Mouse (Mus musculus): ENCODE measurements around the gene Neu1. TPM values are rescaled to one million over a fixed set of nuclear protein-coding genes. Genes with fewer than 3 reads are reported as not detected.
A peak's percentile ranks its signal among the peaks of the same experiment; 100 is the strongest.
"Not testable (repeated sequence)": the region's sequence is repeated elsewhere in the genome, so short reads cannot be mapped to it uniquely, and the experiment has no call there.

Gene Neu1
- polyA plus RNA-seq, 1 experiment from 2014 or later = 40.6 TPM

- Histone ChIP-seq H3K4me1 (ENCODE audit: control insufficient read depth, insufficient read depth, low read length) (peaks cover 20% of the 10 kb centered on the region), H3K4me2 (ENCODE audit: low read depth, low read length) (peak overlapping the region; percentile 84), H3K27ac (ENCODE audit: low read length) (peak overlapping the region; percentile 95), H3K9ac (ENCODE audit: low read length) (peak overlapping the region; percentile 99), H3K36me3 (ENCODE audit: control insufficient read depth, insufficient read depth, low read length) (peaks cover 15% of the 10 kb centered on the region; the same call in 1 of the 2 replicates), H3K9me3 (replicated peaks; ENCODE audit: control insufficient read depth, low read length) (no peaks in the 10 kb centered on the region), H3K27me3 (ENCODE audit: control insufficient read depth, insufficient read depth, low read length) (no peaks in the 10 kb centered on the region), H3K4me3 (replicated peaks; ENCODE audit: low read length) (peak overlapping the region; percentile 92)
- under 1% methylated on average over 39 of the region's 45 CpGs for WGBS
- no peak for ATAC-seq (ENCODE audit: insufficient read depth, low FRiP score)
Observed at GRCm38 (mm10) chr17:34899053-34899889, 31.8 kb upstream of the Neu1 start.

- Histone ChIP-seq H3K36me3 (ENCODE audit: control insufficient read depth, insufficient read depth, low read length) (peaks cover 15% of the 10 kb centered on the region; the same call in 1 of the 2 replicates), H3K4me2 (ENCODE audit: low read depth, low read length) (peak overlapping the region; percentile 84), H3K4me3 (replicated peaks; ENCODE audit: low read length) (peak overlapping the region; percentile 92), H3K27ac (ENCODE audit: low read length) (peak overlapping the region; percentile 95), H3K9me3 (replicated peaks; ENCODE audit: control insufficient read depth, low read length) (no peaks in the 10 kb centered on the region), H3K9ac (ENCODE audit: low read length) (peak overlapping the region; percentile 99), H3K4me1 (ENCODE audit: control insufficient read depth, insufficient read depth, low read length) (peaks cover 19% of the 10 kb centered on the region), H3K27me3 (ENCODE audit: control insufficient read depth, insufficient read depth, low read length) (no peaks in the 10 kb centered on the region)
- 2% methylated on average over 5 of the region's 5 CpGs for WGBS
- ATAC-seq (ENCODE audit: insufficient read depth, low FRiP score) = no peak
Observed at GRCm38 (mm10) chr17:34899890-34900243, 31.2 kb upstream of the Neu1 start.

GRCm38 (mm10) chr17:34900826-34901225 is 30.2 kb upstream of the Neu1 start:
- H3K36me3 ChIP-seq (ENCODE audit: control insufficient read depth, insufficient read depth, low read length) = peaks cover 21% of the 10 kb centered on the region

GRCm38 (mm10) chr17:34901948-34902347 is 29.1 kb upstream of the Neu1 start:
- not testable (repeated sequence) for H3K4me3 ChIP-seq (replicated peaks; ENCODE audit: low read length); H3K4me2 ChIP-seq (ENCODE audit: low read depth, low read length); H3K27me3 ChIP-seq (ENCODE audit: control insufficient read depth, insufficient read depth, low read length); H3K9me3 ChIP-seq (replicated peaks; ENCODE audit: control insufficient read depth, low read length); H3K4me1 ChIP-seq (ENCODE audit: control insufficient read depth, insufficient read depth, low read length); ATAC-seq (ENCODE audit: insufficient read depth, low FRiP score); H3K9ac ChIP-seq (ENCODE audit: low read length); H3K27ac ChIP-seq (ENCODE audit: low read length)
- peaks cover 24% of the 10 kb centered on the region for H3K36me3 ChIP-seq (ENCODE audit: control insufficient read depth, insufficient read depth, low read length)
- 82% methylated on average over 9 of the region's 10 CpGs for WGBS

More at GRCm38 (mm10) chr17:34900826-34901225, 30.2 kb upstream of the Neu1 start:
- H3K27ac ChIP-seq (ENCODE audit: low read length); H3K9me3 ChIP-seq (replicated peaks; ENCODE audit: control insufficient read depth, low read length); H3K9ac ChIP-seq (ENCODE audit: low read length); H3K4me2 ChIP-seq (ENCODE audit: low read depth, low read length); H3K4me3 ChIP-seq (replicated peaks; ENCODE audit: low read length); ATAC-seq (ENCODE audit: insufficient read depth, low FRiP score); H3K27me3 ChIP-seq (ENCODE audit: control insufficient read depth, insufficient read depth, low read length): not testable (repeated sequence)
- H3K4me1 ChIP-seq (ENCODE audit: control insufficient read depth, insufficient read depth, low read length) = peaks cover 15% of the 10 kb centered on the region

- no peak overlapping the region for H3K27ac ChIP-seq (ENCODE audit: low read length)
- H3K4me3 ChIP-seq (replicated peaks; ENCODE audit: low read length) = no peak overlapping the region
- H3K4me1 ChIP-seq (ENCODE audit: control insufficient read depth, insufficient read depth, low read length) = 0 out of 2 replicates have a peak, but pooled peaks cover 3% of the 10 kb centered on the region
- WGBS = 80% methylated on average over 9 of the region's 9 CpGs
- H3K4me2 ChIP-seq (ENCODE audit: low read depth, low read length) = no peak overlapping the region
- ATAC-seq (ENCODE audit: insufficient read depth, low FRiP score) = no peak
- H3K27me3 ChIP-seq (ENCODE audit: control insufficient read depth, insufficient read depth, low read length) = no peaks in the 10 kb centered on the region
- peaks cover 34% of the 10 kb centered on the region for H3K36me3 ChIP-seq (ENCODE audit: control insufficient read depth, insufficient read depth, low read length)
- no peaks in the 10 kb centered on the region for H3K9me3 ChIP-seq (replicated peaks; ENCODE audit: control insufficient read depth, low read length)
- no peak overlapping the region for H3K9ac ChIP-seq (ENCODE audit: low read length)
Observed at GRCm38 (mm10) chr17:34902895-34903294, 28.2 kb upstream of the Neu1 start.

GRCm38 (mm10) chr17:34910982-34911381 is 20.1 kb upstream of the Neu1 start:
- H3K9ac ChIP-seq (ENCODE audit: low read length) = no peak overlapping the region
- WGBS = 86% methylated on average over 10 of the region's 10 CpGs
- ATAC-seq (ENCODE audit: insufficient read depth, low FRiP score) = no peak

GRCm38 (mm10) chr17:34911945-34912351 is 19.1 kb upstream of the Neu1 start:
- peak; percentile 47; the same call in 1 of the 2 replicates for ATAC-seq (ENCODE audit: insufficient read depth, low FRiP score)
- Histone ChIP-seq H3K9me3 (replicated peaks; ENCODE audit: control insufficient read depth, low read length) (no peaks in the 10 kb centered on the region), H3K4me1 (ENCODE audit: control insufficient read depth, insufficient read depth, low read length) (peaks cover 5% of the 10 kb centered on the region), H3K4me2 (ENCODE audit: low read depth, low read length) (no peak overlapping the region), H3K4me3 (replicated peaks; ENCODE audit: low read length) (no peak overlapping the region), H3K9ac (ENCODE audit: low read length) (no peak overlapping the region), H3K27ac (ENCODE audit: low read length) (no peak overlapping the region), H3K27me3 (ENCODE audit: control insufficient read depth, insufficient read depth, low read length) (no peaks in the 10 kb centered on the region), H3K36me3 (ENCODE audit: control insufficient read depth, insufficient read depth, low read length) (peaks cover 49% of the 10 kb centered on the region)
- WGBS = 44% methylated on average over 5 of the region's 5 CpGs

More at GRCm38 (mm10) chr17:34910982-34911381, 20.1 kb upstream of the Neu1 start:
- no peak overlapping the region for H3K27ac ChIP-seq (ENCODE audit: low read length)
- peaks cover 58% of the 10 kb centered on the region for H3K36me3 ChIP-seq (ENCODE audit: control insufficient read depth, insufficient read depth, low read length)
- H3K4me1 ChIP-seq (ENCODE audit: control insufficient read depth, insufficient read depth, low read length) = peaks cover 5% of the 10 kb centered on the region
- H3K4me2 ChIP-seq (ENCODE audit: low read depth, low read length) = no peak overlapping the region
- no peaks in the 10 kb centered on the region for H3K9me3 ChIP-seq (replicated peaks; ENCODE audit: control insufficient read depth, low read length)
- H3K4me3 ChIP-seq (replicated peaks; ENCODE audit: low read length) = no peak overlapping the region
- no peaks in the 10 kb centered on the region for H3K27me3 ChIP-seq (ENCODE audit: control insufficient read depth, insufficient read depth, low read length)

GRCm38 (mm10) chr17:34913930-34914665 is 17.0 kb upstream of the Neu1 start, which contains the start of gene Slc44a4:
Gene Slc44a4, plus strand, starts transcription at chr17:34914466.
- peak within 1 kb of the TSS; percentile 62 for H3K9ac ChIP-seq (ENCODE audit: low read length)
- peak within 1 kb of the TSS; percentile 44 for H3K4me2 ChIP-seq (ENCODE audit: low read depth, low read length)
- peaks cover 33% of the 10 kb centered on the region for H3K36me3 ChIP-seq (ENCODE audit: control insufficient read depth, insufficient read depth, low read length)
- no peaks in the 10 kb centered on the region for H3K9me3 ChIP-seq (replicated peaks; ENCODE audit: control insufficient read depth, low read length)
- 0 out of 2 replicates have a peak, but pooled peaks have one; percentile 30 for ATAC-seq (ENCODE audit: insufficient read depth, low FRiP score)
- peak within 1 kb of the TSS; percentile 34 for H3K4me3 ChIP-seq (replicated peaks; ENCODE audit: low read length)
- peaks cover 5% of the 10 kb centered on the region for H3K4me1 ChIP-seq (ENCODE audit: control insufficient read depth, insufficient read depth, low read length)
- WGBS = 25% methylated on average over 18 of the region's 18 CpGs
- no peaks in the 10 kb centered on the region for H3K27me3 ChIP-seq (ENCODE audit: control insufficient read depth, insufficient read depth, low read length)
- H3K27ac ChIP-seq (ENCODE audit: low read length) = peak within 1 kb of the TSS; percentile 79

GRCm38 (mm10) chr17:34915410-34915831 is 15.6 kb upstream of the Neu1 start:
- peaks cover 5% of the 10 kb centered on the region for H3K4me1 ChIP-seq (ENCODE audit: control insufficient read depth, insufficient read depth, low read length)
- H3K9ac ChIP-seq (ENCODE audit: low read length) = peak overlapping the region; percentile 62
- peak; percentile 72; the same call in 1 of the 2 replicates for ATAC-seq (ENCODE audit: insufficient read depth, low FRiP score)
- H3K27ac ChIP-seq (ENCODE audit: low read length) = peak overlapping the region; percentile 79; the same call in 1 of the 2 replicates
- peak overlapping the region; percentile 44 for H3K4me2 ChIP-seq (ENCODE audit: low read depth, low read length)
- peak overlapping the region; percentile 34 for H3K4me3 ChIP-seq (replicated peaks; ENCODE audit: low read length)
- H3K9me3 ChIP-seq (replicated peaks; ENCODE audit: control insufficient read depth, low read length) = no peaks in the 10 kb centered on the region
- 17% methylated on average over 11 of the region's 11 CpGs for WGBS
- H3K36me3 ChIP-seq (ENCODE audit: control insufficient read depth, insufficient read depth, low read length) = peaks cover 24% of the 10 kb centered on the region
- no peaks in the 10 kb centered on the region for H3K27me3 ChIP-seq (ENCODE audit: control insufficient read depth, insufficient read depth, low read length)

Measured in stomach, embryonic 16.5 days (tissue).